Mouse (Mus musculus): ENCODE measurements at regions not wholly inside any gene's neighbourhood (a gene's known extent, or its start where the extent isn't known, plus 50 kb on each side); places are given as distances from the start of the nearest gene placed in this dataset.

- no peak overlapping the region for H3K4me3 ChIP-seq (ENCODE audit: insufficient read depth in 1 of 2, low read depth in 1 of 2, low read length in 2 of 2, poor library complexity in 1 of 2, severe bottlenecking in 1 of 2)
- H3K36me3 ChIP-seq (ENCODE audit: control insufficient read depth, insufficient read depth, low read length, poor library complexity, severe bottlenecking) = no peaks in the 10 kb centered on the region
- H3K4me1 ChIP-seq (ENCODE audit: control insufficient read depth in 2 of 2, insufficient read depth in 2 of 2, low read length in 2 of 2, poor library complexity in 1 of 2) = no peaks in the 10 kb centered on the region
- H3K9me3 ChIP-seq (ENCODE audit: control insufficient read depth, insufficient read depth, low read depth, low read length) = no peaks in the 10 kb centered on the region
- no peak overlapping the region for H3K9ac ChIP-seq (ENCODE audit: insufficient read depth, low read depth, low read length, poor library complexity, severe bottlenecking)
- no peak for DNase-seq (ENCODE audit: low read depth, low spot score)
- TF ChIP-seq CHD2 (IDR thresholded peaks at IDR 0.05; ENCODE audit: low read depth, low read length) = no peak
- no peak for TF ChIP-seq HCFC1 (IDR thresholded peaks at IDR 0.05; ENCODE audit: borderline replicate concordance, insufficient read depth, low read length)
- in situ Hi-C loops (cut with MboI; ENCODE audit: low sequenced_read_pairs in 2 of 2, unreplicated experiment in 2 of 2) = no loop called here
- no peak overlapping the region for H3K27ac ChIP-seq (ENCODE audit: insufficient read depth, low read depth, low read length, poor library complexity, severe bottlenecking)
Measured at GRCm38 (mm10) chr8:103561606-103562005, 539.8 kb upstream of the Cdh5 start.

DNA sequence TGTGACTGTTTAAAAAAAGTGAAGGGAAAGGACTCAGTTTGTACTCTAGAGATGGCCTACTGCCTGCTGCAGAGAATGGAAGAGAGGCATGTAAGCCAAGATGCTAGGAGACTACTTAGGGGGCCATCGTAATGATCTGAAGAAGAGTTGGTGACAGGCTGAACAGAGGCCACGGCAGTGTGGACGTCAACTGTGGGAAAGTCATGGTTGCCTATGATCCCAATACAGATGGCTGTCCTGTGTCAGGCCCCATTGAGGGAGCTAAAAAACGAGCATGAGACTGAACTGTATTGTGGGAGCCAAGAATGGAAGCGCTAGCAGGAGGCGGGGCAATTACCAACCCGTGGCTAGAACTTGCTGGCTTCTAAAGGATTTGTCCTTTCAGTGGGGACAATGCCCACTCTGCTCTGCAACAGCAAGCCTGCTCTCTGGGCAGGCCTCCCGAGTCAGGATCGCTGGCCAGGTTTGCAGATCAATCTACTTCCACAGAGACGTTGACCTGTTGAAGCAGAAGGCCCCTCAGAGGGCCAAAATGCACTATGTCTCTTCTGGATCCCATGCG, 530.5 kb upstream of the Cdh5 start:
- H3K4me3 ChIP-seq (ENCODE audit: insufficient read depth in 1 of 2, low read depth in 1 of 2, low read length in 2 of 2, poor library complexity in 1 of 2, severe bottlenecking in 1 of 2) = no peak overlapping the region
- no peak overlapping the region for H3K27ac ChIP-seq (ENCODE audit: insufficient read depth, low read depth, low read length, poor library complexity, severe bottlenecking)
- no peaks in the 10 kb centered on the region for H3K36me3 ChIP-seq (ENCODE audit: control insufficient read depth, insufficient read depth, low read length, poor library complexity, severe bottlenecking)
- no peak overlapping the region for H3K9ac ChIP-seq (ENCODE audit: insufficient read depth, low read depth, low read length, poor library complexity, severe bottlenecking)
- no peaks in the 10 kb centered on the region for H3K9me3 ChIP-seq (ENCODE audit: control insufficient read depth, insufficient read depth, low read depth, low read length)
- no peak for DNase-seq (ENCODE audit: low read depth, low spot score)
- in situ Hi-C loops (cut with MboI; ENCODE audit: low sequenced_read_pairs in 2 of 2, unreplicated experiment in 2 of 2) = no loop called here
- H3K4me1 ChIP-seq (ENCODE audit: control insufficient read depth in 2 of 2, insufficient read depth in 2 of 2, low read length in 2 of 2, poor library complexity in 1 of 2) = no peaks in the 10 kb centered on the region
- TF ChIP-seq ZNF384 (IDR thresholded peaks at IDR 0.05; ENCODE audit: low read depth, low read length) = no peak
- no peak for TF ChIP-seq HCFC1 (IDR thresholded peaks at IDR 0.05; ENCODE audit: borderline replicate concordance, insufficient read depth, low read length)
- no peak for TF ChIP-seq MAFK (IDR thresholded peaks at IDR 0.05; ENCODE audit: insufficient read depth, low read depth, low read length)
- no peak for TF ChIP-seq CHD2 (IDR thresholded peaks at IDR 0.05; ENCODE audit: low read depth, low read length)
- no peak for TF ChIP-seq ZC3H11A (IDR thresholded peaks at IDR 0.05; ENCODE audit: borderline replicate concordance, low read depth, low read length)

- TF ChIP-seq ZNF384 (IDR thresholded peaks at IDR 0.05; ENCODE audit: low read depth, low read length) (no peak), MAFK (IDR thresholded peaks at IDR 0.05; ENCODE audit: insufficient read depth, low read depth, low read length) (no peak), CHD2 (IDR thresholded peaks at IDR 0.05; ENCODE audit: low read depth, low read length) (no peak), ZC3H11A (IDR thresholded peaks at IDR 0.05; ENCODE audit: borderline replicate concordance, low read depth, low read length) (no peak), HCFC1 (IDR thresholded peaks at IDR 0.05; ENCODE audit: borderline replicate concordance, insufficient read depth, low read length) (no peak)
- no peak overlapping the region for H3K27ac ChIP-seq (ENCODE audit: insufficient read depth, low read depth, low read length, poor library complexity, severe bottlenecking)
- no peaks in the 10 kb centered on the region for H3K36me3 ChIP-seq (ENCODE audit: control insufficient read depth, insufficient read depth, low read length, poor library complexity, severe bottlenecking)
- no peak overlapping the region for H3K9ac ChIP-seq (ENCODE audit: insufficient read depth, low read depth, low read length, poor library complexity, severe bottlenecking)
- DNase-seq (ENCODE audit: low read depth, low spot score) = no peak
- in situ Hi-C loops (cut with MboI; ENCODE audit: low sequenced_read_pairs in 2 of 2, unreplicated experiment in 2 of 2) = no loop called here
- H3K9me3 ChIP-seq (ENCODE audit: control insufficient read depth, insufficient read depth, low read depth, low read length) = no peaks in the 10 kb centered on the region
- H3K4me1 ChIP-seq (ENCODE audit: control insufficient read depth in 2 of 2, insufficient read depth in 2 of 2, low read length in 2 of 2, poor library complexity in 1 of 2) = no peaks in the 10 kb centered on the region
- no peak overlapping the region for H3K4me3 ChIP-seq (ENCODE audit: insufficient read depth in 1 of 2, low read depth in 1 of 2, low read length in 2 of 2, poor library complexity in 1 of 2, severe bottlenecking in 1 of 2)
Measured at GRCm38 (mm10) chr8:103577147-103577546, 524.3 kb upstream of the Cdh5 start.

DNA sequence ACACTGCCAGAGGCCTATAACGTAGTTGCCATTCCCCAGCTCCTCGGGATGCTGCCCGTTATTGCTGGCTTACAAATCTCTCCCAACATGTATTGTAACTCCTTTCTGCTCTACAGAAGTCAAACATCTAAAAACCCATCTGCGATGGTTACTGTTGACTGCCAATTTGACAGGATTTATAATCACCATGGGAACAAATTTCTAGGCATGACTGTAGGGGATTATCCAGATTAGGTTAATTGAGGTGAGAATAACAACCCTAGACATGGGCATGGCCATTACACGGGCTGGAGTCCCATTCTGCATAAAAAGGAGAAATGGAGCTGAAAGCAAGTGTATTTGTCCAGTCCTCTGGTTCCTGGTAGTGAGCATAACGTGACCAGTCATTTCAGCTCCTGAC, 523.4 kb upstream of the Cdh5 start:
- H3K4me1 ChIP-seq (ENCODE audit: control insufficient read depth in 2 of 2, insufficient read depth in 2 of 2, low read length in 2 of 2, poor library complexity in 1 of 2) = no peaks in the 10 kb centered on the region
- H3K36me3 ChIP-seq (ENCODE audit: control insufficient read depth, insufficient read depth, low read length, poor library complexity, severe bottlenecking) = no peaks in the 10 kb centered on the region
- H3K4me3 ChIP-seq (ENCODE audit: insufficient read depth in 1 of 2, low read depth in 1 of 2, low read length in 2 of 2, poor library complexity in 1 of 2, severe bottlenecking in 1 of 2) = no peak overlapping the region
- H3K9ac ChIP-seq (ENCODE audit: insufficient read depth, low read depth, low read length, poor library complexity, severe bottlenecking) = no peak overlapping the region
- in situ Hi-C loops (cut with MboI; ENCODE audit: low sequenced_read_pairs in 2 of 2, unreplicated experiment in 2 of 2) = no loop called here
- no peak overlapping the region for H3K27ac ChIP-seq (ENCODE audit: insufficient read depth, low read depth, low read length, poor library complexity, severe bottlenecking)
- no peak for DNase-seq (ENCODE audit: low read depth, low spot score)
- TF ChIP-seq MAFK (IDR thresholded peaks at IDR 0.05; ENCODE audit: insufficient read depth, low read depth, low read length) (no peak), ZNF384 (IDR thresholded peaks at IDR 0.05; ENCODE audit: low read depth, low read length) (no peak), CHD2 (IDR thresholded peaks at IDR 0.05; ENCODE audit: low read depth, low read length) (no peak), ZC3H11A (IDR thresholded peaks at IDR 0.05; ENCODE audit: borderline replicate concordance, low read depth, low read length) (no peak), HCFC1 (IDR thresholded peaks at IDR 0.05; ENCODE audit: borderline replicate concordance, insufficient read depth, low read length) (no peak)
- no peaks in the 10 kb centered on the region for H3K9me3 ChIP-seq (ENCODE audit: control insufficient read depth, insufficient read depth, low read depth, low read length)

GRCm38 (mm10) chr8:103608291-103608690, 493.1 kb upstream of the Cdh5 start:
- in situ Hi-C loops (cut with MboI; ENCODE audit: low sequenced_read_pairs in 2 of 2, unreplicated experiment in 2 of 2) = no loop called here
- TF ChIP-seq ZNF384 (IDR thresholded peaks at IDR 0.05; ENCODE audit: low read depth, low read length) = no peak
- TF ChIP-seq ZC3H11A (IDR thresholded peaks at IDR 0.05; ENCODE audit: borderline replicate concordance, low read depth, low read length) = no peak
- no peak for TF ChIP-seq MAFK (IDR thresholded peaks at IDR 0.05; ENCODE audit: insufficient read depth, low read depth, low read length)
- no peak for TF ChIP-seq HCFC1 (IDR thresholded peaks at IDR 0.05; ENCODE audit: borderline replicate concordance, insufficient read depth, low read length)
- no peak for TF ChIP-seq CHD2 (IDR thresholded peaks at IDR 0.05; ENCODE audit: low read depth, low read length)

More at GRCm38 (mm10) chr8:103608291-103608690, 493.1 kb upstream of the Cdh5 start:
- no peak overlapping the region for H3K27ac ChIP-seq (ENCODE audit: insufficient read depth, low read depth, low read length, poor library complexity, severe bottlenecking)
- H3K9me3 ChIP-seq (ENCODE audit: control insufficient read depth, insufficient read depth, low read depth, low read length) = no peaks in the 10 kb centered on the region
- DNase-seq (ENCODE audit: low read depth, low spot score) = no peak
- no peaks in the 10 kb centered on the region for H3K36me3 ChIP-seq (ENCODE audit: control insufficient read depth, insufficient read depth, low read length, poor library complexity, severe bottlenecking)
- H3K4me1 ChIP-seq (ENCODE audit: control insufficient read depth in 2 of 2, insufficient read depth in 2 of 2, low read length in 2 of 2, poor library complexity in 1 of 2) = no peaks in the 10 kb centered on the region
- no peak overlapping the region for H3K9ac ChIP-seq (ENCODE audit: insufficient read depth, low read depth, low read length, poor library complexity, severe bottlenecking)
- no peak overlapping the region for H3K4me3 ChIP-seq (ENCODE audit: insufficient read depth in 1 of 2, low read depth in 1 of 2, low read length in 2 of 2, poor library complexity in 1 of 2, severe bottlenecking in 1 of 2)
